In the genomic region with DNA sequence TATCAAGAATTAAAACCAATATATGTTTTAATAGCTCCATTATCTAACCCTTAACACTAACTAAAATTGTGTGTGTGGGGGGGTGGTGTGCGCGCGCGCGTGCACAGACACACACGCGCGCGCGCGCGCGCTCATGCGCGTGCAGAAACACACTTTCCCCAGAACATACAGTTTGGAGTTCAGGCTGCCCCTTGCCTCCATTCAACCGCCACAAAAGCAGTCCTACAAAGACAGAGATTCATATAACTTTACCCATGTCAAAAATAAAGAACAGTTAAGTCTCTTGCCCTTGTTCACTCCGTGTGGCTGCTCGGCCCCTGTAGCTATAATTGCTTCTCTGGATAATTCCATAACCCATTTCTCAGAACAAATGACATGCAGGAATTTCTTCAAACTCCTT, we compare ENCODE assay signal across 8 mouse cellular contexts. TPM values are rescaled to one million over a fixed set of nuclear protein-coding genes. Genes with fewer than 3 reads are reported as not detected.
A peak's percentile ranks its signal among the peaks of the same experiment; 100 is the strongest.
DNase-seq lines count a peak whose midpoint lies in the region; ATAC-seq and TF ChIP-seq lines count a peak whose summit lies in the region.

No protein-coding gene starts in this region.

- H3K4me3 ChIP-seq in layer of hippocampus, adult 2 months, result peak overlapping the region; percentile 62
- peak overlapping the region; percentile 53 for H3K4me3 ChIP-seq in brown adipose tissue, adult 24 weeks (ENCODE audit: insufficient read depth, low read depth, low read length)
- H3K4me3 ChIP-seq in heart, postnatal 0 days (ENCODE audit: low read depth, low read length), result peak overlapping the region; percentile 64
- peak overlapping the region; percentile 52 for H3K4me3 ChIP-seq in liver, embryonic 11.5 days (ENCODE audit: low read depth, low read length)
- peak overlapping the region; percentile 50 for H3K4me3 ChIP-seq in neural tube, embryonic 15.5 days (replicated peaks)

- peak overlapping the region; percentile 55; the same call in 1 of the 2 replicates for H3K27ac ChIP-seq in layer of hippocampus, adult 2 months
- H3K27ac ChIP-seq in brown adipose tissue, adult 24 weeks (replicated peaks; ENCODE audit: low read depth, low read length), result no peak overlapping the region
- H3K27ac ChIP-seq in heart, postnatal 0 days (ENCODE audit: low read depth), result 0 out of 2 replicates have a peak overlapping the region, but pooled peaks have one; percentile 22
- peak overlapping the region; percentile 2; the same call in 1 of the 2 replicates for H3K27ac ChIP-seq in liver, embryonic 11.5 days (ENCODE audit: low read depth, low read length)
- H3K27ac ChIP-seq in neural tube, embryonic 15.5 days (replicated peaks), result peak overlapping the region; percentile 37; the same call in 1 of the 2 replicates

- H3K36me3 ChIP-seq in heart, postnatal 0 days (replicated peaks; ENCODE audit: control insufficient read depth, insufficient read depth, low read length), result no peaks in the 10 kb centered on the region
- no peaks in the 10 kb centered on the region for H3K36me3 ChIP-seq in liver, embryonic 11.5 days (ENCODE audit: control insufficient read depth, insufficient read depth, low read length)
- no peaks in the 10 kb centered on the region for H3K36me3 ChIP-seq in neural tube, embryonic 15.5 days

- TF ChIP-seq CTCF in layer of hippocampus, adult 2 months (conservative IDR thresholded peaks at IDR 0.05), result no peak
- no peak for TF ChIP-seq CTCF in heart, postnatal 0 days (IDR thresholded peaks at IDR 0.05; ENCODE audit: low read depth)

- no peak for ATAC-seq in heart, postnatal 0 days (ENCODE audit: insufficient read depth, low read depth)
- peak; percentile 21; the same call in 1 of the 2 replicates for ATAC-seq in liver, embryonic 11.5 days (replicated peaks; ENCODE audit: low FRiP score)
- peak; percentile 50; the same call in 1 of the 2 replicates for ATAC-seq in neural tube, embryonic 15.5 days (ENCODE audit: low FRiP score)

- H3K4me1 ChIP-seq in brown adipose tissue, adult 24 weeks (ENCODE audit: control insufficient read depth, insufficient read depth, insufficient read length, low read length), result no peaks in the 10 kb centered on the region
- no peaks in the 10 kb centered on the region for H3K4me1 ChIP-seq in heart, postnatal 0 days (ENCODE audit: control insufficient read depth, insufficient read depth)
- H3K4me1 ChIP-seq in liver, embryonic 11.5 days (replicated peaks; ENCODE audit: control insufficient read depth, insufficient read depth, low read length), result no peaks in the 10 kb centered on the region
- H3K4me1 ChIP-seq in neural tube, embryonic 15.5 days, result no peaks in the 10 kb centered on the region

- 25% methylated on average over 18 of the region's 18 CpGs for WGBS in heart, postnatal 0 days
- WGBS in liver, embryonic 11.5 days, result 20% methylated on average over 18 of the region's 18 CpGs
- 29% methylated on average over 18 of the region's 18 CpGs for WGBS in neural tube, embryonic 15.5 days

- no peak for DNase-seq in layer of hippocampus, adult 2 months (ENCODE audit: low spot score in 2 of 2)
- DNase-seq in layer of hippocampus, adult 9-11 months, result no peak
- DNase-seq in heart, postnatal 0 days (ENCODE audit: low spot score), result no peak
- peak; percentile 29 for DNase-seq in liver, embryonic 11.5 days (ENCODE audit: low spot score)
- no peak for DNase-seq in frontal cortex, postnatal 25 days (ENCODE audit: low spot score in 2 of 2)
- DNase-seq in spleen, adult 12 weeks (ENCODE audit: low spot score), result no peak

- H3K4me2 ChIP-seq in heart, postnatal 0 days (ENCODE audit: low read depth, low read length), result peak overlapping the region; percentile 72
- peak overlapping the region; percentile 66 for H3K4me2 ChIP-seq in liver, embryonic 11.5 days
- H3K4me2 ChIP-seq in neural tube, embryonic 15.5 days, result peak overlapping the region; percentile 69

- TF ChIP-seq EP300 in heart, postnatal 0 days (IDR thresholded peaks at IDR 0.05; ENCODE audit: low read depth), result no peak

- H3K9me3 ChIP-seq in heart, postnatal 0 days (replicated peaks; ENCODE audit: control insufficient read depth, low read length), result no peaks in the 10 kb centered on the region
- H3K9me3 ChIP-seq in liver, embryonic 11.5 days (ENCODE audit: control insufficient read depth, low read length), result no peaks in the 10 kb centered on the region
- no peaks in the 10 kb centered on the region for H3K9me3 ChIP-seq in neural tube, embryonic 15.5 days (replicated peaks)

- no peaks in the 10 kb centered on the region for H3K27me3 ChIP-seq in heart, postnatal 0 days (ENCODE audit: control insufficient read depth, insufficient read depth, low read length)
- no peaks in the 10 kb centered on the region for H3K27me3 ChIP-seq in liver, embryonic 11.5 days (replicated peaks; ENCODE audit: control insufficient read depth, insufficient read depth, low read length)
- no peaks in the 10 kb centered on the region for H3K27me3 ChIP-seq in neural tube, embryonic 15.5 days (replicated peaks)

- peak overlapping the region; percentile 55 for H3K9ac ChIP-seq in heart, postnatal 0 days (replicated peaks; ENCODE audit: low read depth, low read length)
- no peak overlapping the region for H3K9ac ChIP-seq in liver, embryonic 11.5 days (ENCODE audit: low read depth, low read length)
- H3K9ac ChIP-seq in neural tube, embryonic 15.5 days (replicated peaks), result peak overlapping the region; percentile 53; the same call in 1 of the 2 replicates

RNA-seq across cellular contexts. Expression of a gene that starts 0.7 kb away (rescaled TPM):
- total RNA-seq in layer of hippocampus, adult 2 months (2021), result 10 to 100 TPM; 36.5 to 43.4 TPM
- polyA plus RNA-seq in brown adipose tissue, adult 24 weeks (2012; ENCODE audit: insufficient read depth, insufficient read length, missing spikeins), result 6.3 and 7.8 TPM in 2 replicates
- total RNA-seq in heart, postnatal 0 days (2014; rRNA removed; ENCODE audit: low replicate concordance), result 91.1 and 114 TPM in 2 replicates
- polyA plus RNA-seq in heart, postnatal 0 days (2015; fragmentation: Nextera tagmentation; extraction: Ambion mirVana), result 229 and 254 TPM in 2 replicates
- 492 and 516 TPM in 2 replicates for polyA plus RNA-seq in liver, embryonic 11.5 days (2014; fragmentation: Nextera tagmentation; extraction: Ambion mirVana)
- 233 and 254 TPM in 2 replicates for polyA plus RNA-seq in neural tube, embryonic 15.5 days (2015; fragmentation: Nextera tagmentation; extraction: Ambion mirVana)

Comparison
In these comparisons a context has a peak if more than half of its experiments do, and no peak if none do; other contexts are left out.
1. RNA of a gene that starts 0.7 kb away (polyA plus RNA-seq): 492 to 516 TPM in liver, embryonic 11.5 days, 233 to 254 TPM in neural tube, embryonic 15.5 days and 229 to 254 TPM in heart, postnatal 0 days; 6.3 to 7.8 TPM in brown adipose tissue, adult 24 weeks; every median in the first group is over 10 times any median in the second.
2. Peak in every context shown above with its lines, with median percentiles within 50 percentile points of each other: H3K4me3 ChIP-seq and H3K4me2 ChIP-seq.